Mouse (Mus musculus): ENCODE data around the gene Lin28a. TPM values are rescaled to one million over a fixed set of nuclear protein-coding genes. Genes with fewer than 3 reads are reported as not detected.
A peak's percentile ranks its signal among the peaks of the same experiment; 100 is the strongest.

The Lin28a gene
- total RNA-seq, 2 experiments from 2014 or later, result not detected

DNA sequence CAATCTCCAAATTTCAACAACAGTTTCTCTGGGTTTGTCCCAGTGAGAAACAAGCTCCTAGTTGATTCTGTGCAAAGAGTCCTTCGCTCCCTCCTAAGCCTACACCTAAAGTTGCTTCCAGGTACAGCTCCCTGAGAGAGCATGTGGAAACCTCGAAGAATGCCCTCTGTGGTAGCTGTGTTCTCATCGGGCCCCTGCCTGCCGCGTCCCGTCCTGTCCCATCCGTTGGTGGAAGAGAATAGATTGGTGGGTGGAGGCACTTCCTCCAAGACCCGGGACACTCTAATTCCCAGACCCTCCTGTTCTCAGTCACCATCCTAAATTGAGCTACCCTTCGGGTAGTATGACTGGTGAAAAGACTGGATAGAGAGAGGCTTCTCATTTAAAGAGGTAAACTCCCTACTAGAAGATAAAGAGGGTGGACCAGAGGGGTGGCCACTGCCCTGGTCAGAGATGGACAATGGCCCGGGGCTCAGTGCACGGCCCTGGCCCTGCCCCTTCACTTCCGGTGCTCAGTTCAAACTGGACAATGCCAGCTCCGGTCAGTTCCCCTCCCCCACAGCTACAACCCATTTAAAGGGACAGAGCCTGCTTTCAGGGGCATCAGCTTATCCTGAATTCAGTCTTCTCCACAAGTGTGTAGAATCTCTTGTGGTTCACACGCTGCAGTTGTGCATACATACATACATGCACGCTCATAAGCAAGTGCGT is 1.2 kb upstream of the Lin28a start:
- intact Hi-C loops (cut with DNase I), result no loop called here
- no peak for DNase-seq (ENCODE audit: low spot score in 2 of 2)

DNA sequence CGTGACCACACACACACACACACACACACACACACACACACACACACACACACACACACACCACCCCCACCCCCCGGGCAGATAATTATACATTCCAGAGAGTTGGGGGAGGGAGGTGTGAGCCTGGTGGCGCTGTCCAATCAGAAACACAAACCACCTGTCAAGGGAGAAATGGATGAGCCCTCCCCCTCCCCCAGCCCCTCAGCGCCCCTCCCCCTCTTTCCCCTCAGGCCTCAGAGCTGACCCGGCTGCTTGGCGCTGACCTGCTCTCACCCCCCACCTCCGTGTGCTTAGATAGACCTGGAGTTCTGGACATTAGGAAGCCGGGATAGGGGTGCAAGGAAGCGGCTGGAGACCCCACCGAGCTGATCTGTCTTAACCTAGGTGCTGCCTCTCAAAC is 569 bp upstream of the Lin28a start:
- DNase-seq (ENCODE audit: low spot score in 2 of 2), result no peak
- intact Hi-C loops (cut with DNase I), result no loop called here

DNA sequence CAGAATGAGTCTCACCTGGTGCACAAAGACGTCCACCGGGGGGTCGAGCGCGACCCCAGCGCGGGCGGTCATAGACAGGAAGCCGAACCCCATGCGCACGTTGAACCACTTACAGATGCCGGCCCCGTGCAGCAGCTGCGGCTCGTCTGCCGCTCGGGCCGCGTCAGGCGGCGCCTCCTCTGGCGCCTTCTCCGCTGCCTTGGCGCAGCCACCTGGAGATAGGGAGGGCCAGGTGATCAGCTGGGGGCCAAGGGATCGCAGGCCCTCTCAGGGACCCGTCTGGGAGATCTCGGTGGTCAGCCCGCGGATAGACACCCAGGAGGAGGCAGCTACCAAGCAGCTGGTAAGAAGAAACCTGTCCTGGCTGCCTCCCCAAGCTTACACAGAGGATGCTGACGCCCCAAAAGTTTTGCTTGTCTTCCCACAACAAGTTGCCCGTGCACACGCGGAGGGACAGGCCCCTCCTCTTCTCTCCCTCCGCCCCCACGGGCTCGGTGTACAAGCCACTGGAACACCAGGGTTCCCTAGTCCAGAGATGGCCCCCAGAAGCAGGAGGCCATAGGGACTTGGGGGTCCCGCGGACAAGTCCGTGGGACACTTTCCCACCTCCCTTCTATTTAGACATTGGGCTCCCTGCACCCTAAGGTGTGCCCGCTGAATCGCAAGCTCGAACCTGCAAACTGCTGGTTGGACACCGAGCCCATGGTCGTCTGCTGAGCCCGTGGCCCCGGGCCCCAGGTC is 433 bp downstream of the Lin28a start:
- no peak for DNase-seq (ENCODE audit: low spot score in 2 of 2)
- intact Hi-C loops (cut with DNase I), result no loop called here

DNA sequence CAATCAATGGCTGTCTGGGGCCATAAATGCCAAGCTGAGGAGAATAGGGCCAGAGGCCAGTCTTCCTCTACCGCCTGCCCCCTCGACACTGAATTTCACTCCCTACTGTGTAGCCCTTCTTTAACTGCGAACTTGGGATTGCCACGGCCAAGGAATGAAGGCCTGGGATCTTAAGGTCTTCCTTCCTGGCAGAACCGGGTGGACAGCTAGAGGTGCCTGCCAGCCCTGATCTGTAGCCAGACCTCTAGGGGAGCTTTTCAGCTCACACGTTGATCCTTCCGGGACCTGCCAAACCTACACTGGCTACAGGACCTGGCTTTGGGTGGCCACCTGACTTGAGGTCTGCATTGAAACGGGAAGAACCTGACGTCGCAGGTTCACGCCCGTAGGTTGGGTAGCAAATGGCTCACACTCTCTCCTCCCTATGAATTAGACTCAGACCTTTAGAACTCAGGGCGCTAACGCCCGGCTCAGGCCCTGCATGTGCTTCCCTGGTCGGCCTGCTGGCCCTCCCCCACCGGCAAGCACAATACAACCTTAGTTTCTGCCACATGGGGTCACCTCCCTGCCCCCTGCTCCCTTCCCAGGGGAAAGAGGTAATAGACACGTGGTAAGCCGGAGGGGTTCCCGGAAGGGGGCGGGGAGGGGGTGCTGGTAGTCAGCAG is 1.3 kb downstream of the Lin28a start:
- intact Hi-C loops (cut with DNase I), result no loop called here

DNA sequence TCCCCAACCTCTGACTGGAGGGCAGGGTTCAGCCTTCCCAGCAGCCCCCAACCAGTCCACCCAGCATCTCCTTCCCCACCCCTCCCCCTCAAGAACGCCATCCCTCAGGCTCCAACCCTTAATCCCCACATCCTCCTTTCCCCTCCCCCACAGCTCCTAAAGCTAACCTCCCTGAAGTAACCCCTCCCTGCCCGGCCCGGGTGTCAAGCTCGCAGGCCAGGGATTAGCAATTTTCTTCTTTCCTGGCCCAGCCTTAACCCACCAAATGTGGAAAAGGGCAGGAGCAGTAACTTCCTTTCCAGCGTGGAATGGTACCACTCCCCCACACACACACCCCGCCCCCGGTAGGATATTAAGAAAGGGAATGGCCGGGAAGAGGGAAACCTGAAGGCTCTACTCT is 1.9 kb downstream of the Lin28a start:
- intact Hi-C loops (cut with DNase I), result no loop called here
- DNase-seq (ENCODE audit: low spot score in 2 of 2), result no peak

More for the DNA sequence above, 1.3 kb downstream of the Lin28a start:
- DNase-seq (ENCODE audit: low spot score in 2 of 2), result no peak

DNA sequence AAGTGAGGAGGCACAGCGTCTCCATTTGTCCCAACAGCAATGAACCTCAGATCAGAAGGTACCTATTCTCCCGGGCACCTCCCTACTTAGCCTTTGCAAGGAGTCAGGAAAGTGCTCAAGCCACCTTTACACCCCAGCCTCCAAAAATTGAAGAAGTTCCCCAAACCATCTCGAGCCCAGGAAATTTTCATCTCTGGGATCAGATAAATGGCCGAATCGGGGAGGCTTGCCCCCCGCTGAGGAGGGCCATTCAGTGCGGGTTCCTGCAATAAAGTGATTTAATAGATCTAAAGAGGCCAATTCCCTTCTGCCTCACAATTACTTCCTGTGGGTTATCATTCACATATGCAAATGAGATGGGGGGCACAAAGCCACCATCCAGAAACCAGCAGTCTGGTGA is 2.4 kb downstream of the Lin28a start:
- no peak for DNase-seq (ENCODE audit: low spot score in 2 of 2)
- intact Hi-C loops (cut with DNase I), result no loop called here

DNA sequence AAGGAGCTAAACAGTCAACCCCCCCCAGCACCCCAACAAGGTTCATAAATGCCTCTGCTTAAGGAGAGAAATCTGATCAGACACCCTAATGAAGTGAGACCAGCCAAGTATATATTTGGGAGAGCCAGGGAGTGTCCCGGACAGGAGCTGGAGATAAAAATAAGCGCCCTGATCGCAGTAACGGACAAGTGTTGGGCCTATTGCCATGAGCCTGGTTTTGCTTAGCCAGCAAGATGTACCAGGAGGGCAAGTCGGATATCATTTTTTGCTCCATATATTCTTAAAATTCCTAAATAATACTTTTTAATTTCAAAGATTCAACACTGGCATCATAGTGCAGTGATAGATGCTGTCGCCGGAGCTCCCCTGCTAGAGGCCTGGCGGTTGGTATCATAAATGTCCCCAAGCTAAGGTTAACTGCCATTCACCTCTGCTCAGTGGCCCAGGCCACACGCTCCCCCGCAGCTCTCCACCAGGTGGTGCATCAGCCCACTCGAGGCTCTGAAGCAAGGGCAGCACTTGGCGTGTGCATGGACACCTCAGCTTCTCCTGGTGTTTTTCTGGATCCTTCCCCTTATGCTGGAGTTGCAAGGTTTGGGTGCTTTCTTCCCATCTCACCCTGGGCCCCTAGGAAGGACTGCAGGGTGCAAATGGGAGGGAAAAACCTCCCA is 5.6 kb downstream of the Lin28a start:
- no peak for DNase-seq (ENCODE audit: low spot score in 2 of 2)
- intact Hi-C loops (cut with DNase I), result no loop called here

DNA sequence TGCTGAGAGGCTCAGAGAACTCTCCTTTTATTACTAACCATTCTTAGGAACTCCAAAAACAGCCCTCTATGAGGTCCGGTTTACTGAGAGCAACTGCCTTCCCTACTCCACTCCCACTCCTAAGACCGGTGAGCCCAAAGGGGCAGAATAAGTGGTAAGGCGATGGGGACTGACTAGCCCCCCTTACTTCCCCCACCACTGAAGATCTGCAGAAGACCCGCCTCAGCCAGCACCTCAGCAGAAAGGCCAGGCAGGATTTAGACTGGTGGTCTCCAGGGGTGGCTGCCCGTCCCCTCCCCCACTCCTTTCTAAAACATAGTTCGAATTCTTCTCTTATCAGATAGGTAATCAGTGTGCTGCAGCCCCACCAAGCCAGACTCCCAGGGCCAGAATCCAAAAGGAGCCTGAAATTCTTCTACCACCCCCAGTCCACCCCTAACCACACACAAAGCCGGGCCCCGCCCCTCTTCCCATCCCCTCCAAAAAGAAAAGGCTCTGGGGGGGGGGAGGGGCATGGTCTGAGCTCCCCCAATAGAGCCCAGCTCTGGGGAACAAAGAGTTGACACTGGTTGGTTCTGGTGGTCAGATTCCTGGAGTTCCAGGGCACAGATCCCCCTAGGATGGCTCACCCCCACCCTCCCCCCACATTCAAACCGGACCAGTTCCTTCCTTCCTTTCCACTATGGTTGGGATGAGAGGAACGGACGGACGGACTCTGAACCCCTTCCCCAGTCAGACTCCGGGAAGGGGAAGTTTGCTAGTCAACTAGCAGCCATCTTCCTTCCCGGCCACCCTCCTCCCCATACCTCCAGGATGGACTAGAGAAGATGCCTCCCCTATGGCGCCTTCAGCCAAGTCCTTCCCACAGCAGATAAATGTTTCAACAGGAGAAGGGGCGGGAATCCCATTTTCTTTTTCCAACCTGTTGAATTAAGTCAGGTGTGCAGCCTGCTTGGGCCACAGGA is 6.9 kb downstream of the Lin28a start:
- no peak for DNase-seq (ENCODE audit: low spot score in 2 of 2)
- intact Hi-C loops (cut with DNase I), result no loop called here

DNA sequence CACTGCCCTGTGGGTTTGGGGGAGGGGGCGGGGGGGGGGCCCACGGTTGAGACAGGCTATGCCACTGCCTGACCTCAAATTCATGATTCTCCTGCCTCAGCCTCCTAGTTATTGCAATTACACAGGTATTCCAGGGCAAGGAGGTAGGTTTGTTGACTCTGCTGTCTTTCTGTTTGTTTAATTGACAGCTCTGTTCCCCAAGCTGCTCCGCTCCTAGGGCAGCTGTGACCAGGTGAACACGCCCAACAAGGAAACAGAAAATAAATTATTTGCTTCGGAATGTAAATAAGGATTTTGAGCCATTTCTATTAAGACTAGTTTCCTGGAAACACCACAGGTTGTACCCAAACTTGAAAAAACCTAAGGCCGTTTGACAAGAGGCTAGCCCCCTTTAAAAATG is 8.9 kb downstream of the Lin28a start:
- intact Hi-C loops (cut with DNase I), result no loop called here
- DNase-seq (ENCODE audit: low spot score in 2 of 2), result no peak

DNA sequence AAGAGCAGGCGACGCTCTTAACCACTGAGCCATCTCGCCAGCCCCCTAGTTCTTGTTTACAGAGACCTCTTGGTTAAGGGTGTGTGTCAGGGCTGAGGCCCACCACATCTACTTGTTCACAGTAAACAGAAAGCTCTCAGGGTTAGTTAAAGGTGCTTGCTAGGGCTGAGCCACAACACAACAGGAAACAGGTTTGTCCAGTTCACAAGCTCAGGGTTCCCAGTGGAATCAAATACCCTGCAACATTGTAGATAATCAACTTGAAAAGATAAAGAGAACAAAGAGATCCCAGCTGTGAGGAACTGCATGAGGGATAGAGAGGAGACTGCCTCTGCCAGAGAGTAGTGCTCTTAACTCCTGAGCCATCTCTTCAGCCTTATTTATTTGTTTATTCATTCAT is 11.8 kb downstream of the Lin28a start:
- intact Hi-C loops (cut with DNase I), result no loop called here

DNA sequence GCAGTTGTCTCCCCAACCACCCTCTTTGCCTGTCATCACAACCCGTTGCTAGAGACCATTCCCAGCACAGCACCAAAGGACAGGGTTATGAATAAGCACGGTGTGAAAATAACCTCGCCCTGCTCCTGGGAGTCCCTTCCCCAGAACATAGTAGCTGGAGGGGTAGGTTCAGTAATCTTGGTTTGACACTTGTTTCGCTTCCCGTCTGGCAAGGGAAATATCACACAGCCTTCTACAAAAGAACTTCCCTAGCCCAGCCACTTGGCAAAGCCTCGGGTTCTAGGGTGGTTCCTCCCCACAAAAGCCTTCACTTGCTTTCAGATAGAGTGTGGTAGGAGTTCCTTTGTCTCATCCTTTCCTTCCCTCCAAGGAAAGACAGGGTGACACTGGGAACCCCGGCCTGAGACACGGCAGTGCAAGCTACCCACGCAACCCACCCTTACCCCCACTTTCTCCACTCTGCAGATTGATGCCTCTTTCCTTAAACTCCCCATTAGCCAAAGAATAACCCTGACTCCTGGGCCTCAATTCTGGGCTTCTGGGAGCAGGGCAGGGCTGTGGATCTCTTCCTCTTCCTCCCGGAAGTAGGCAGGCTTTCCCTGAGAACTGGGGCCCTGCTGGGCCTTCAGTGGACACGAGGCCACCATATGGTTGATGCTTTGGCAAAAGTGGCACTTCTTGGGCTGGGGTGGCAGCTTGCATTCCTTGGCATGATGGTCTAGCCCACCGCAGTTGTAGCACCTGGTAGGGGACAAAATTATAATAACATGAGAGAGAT is 12.9 kb downstream of the Lin28a start:
- intact Hi-C loops (cut with DNase I), result no loop called here

More for the DNA sequence above, 11.8 kb downstream of the Lin28a start:
- DNase-seq (ENCODE audit: low spot score in 2 of 2), result no peak

DNA sequence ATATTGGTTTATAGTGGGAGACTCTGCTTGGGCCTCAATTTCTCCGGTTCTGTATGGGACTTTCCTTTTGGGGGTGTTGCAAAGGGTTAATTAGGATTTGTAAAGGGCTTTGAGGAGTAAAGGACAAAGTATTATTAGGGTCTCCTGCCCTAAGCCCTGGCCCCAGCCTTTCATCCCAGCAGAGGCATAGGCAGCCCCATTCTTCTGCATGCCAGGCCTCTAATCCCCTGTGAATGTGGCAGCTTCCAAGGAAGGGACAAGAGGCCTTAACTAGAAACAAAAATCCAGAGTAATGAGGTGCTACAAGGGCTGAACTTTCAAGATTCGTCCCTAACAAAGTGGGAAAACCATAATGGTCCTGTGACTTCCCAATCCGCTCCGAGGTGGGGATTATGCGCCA is 15.7 kb downstream of the Lin28a start:
- no peak for DNase-seq (ENCODE audit: low spot score in 2 of 2)
- intact Hi-C loops (cut with DNase I), result no loop called here

More for the DNA sequence above, 12.9 kb downstream of the Lin28a start:
- DNase-seq (ENCODE audit: low spot score in 2 of 2), result no peak

DNA sequence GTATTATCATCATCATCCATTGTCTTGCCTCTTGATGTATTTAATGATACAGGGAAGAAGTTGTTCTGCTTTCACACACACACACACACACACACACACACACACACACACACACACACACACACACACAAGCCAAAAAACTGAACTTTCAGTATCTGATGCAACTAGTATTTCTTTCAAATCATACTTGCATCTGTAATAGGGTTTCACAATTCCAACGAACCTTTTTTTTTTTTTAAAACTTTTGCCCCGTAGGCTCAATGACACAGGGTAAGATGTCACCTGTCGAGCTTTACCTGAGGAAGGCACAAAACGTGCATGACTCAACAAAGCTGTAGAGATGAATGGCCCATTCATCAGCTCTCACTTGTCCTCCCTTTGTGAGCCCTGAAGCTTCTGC is 16.4 kb downstream of the Lin28a start:
- intact Hi-C loops (cut with DNase I), result no loop called here
- DNase-seq (ENCODE audit: low spot score in 2 of 2), result no peak

DNA sequence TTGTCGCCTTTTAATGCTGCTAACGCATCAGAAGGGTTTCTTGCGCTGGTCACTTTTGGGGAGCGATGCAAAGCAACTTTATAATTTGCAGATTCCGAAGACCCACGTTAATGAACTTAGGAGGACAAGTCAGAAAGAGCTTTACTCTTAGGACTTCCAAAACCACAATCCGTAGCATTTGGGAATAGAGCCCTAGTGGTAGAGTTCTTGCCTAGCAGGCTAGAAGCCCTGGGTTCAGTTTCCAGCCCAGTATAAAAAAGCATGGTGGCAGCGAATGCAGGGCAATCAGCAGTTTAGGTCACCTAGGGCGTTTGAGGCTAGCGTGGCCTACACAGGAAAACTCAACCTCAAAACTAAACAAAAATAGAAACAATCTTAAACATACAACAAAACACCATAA is 16.9 kb downstream of the Lin28a start:
- DNase-seq (ENCODE audit: low spot score in 2 of 2), result no peak
- intact Hi-C loops (cut with DNase I), result no loop called here

DNA sequence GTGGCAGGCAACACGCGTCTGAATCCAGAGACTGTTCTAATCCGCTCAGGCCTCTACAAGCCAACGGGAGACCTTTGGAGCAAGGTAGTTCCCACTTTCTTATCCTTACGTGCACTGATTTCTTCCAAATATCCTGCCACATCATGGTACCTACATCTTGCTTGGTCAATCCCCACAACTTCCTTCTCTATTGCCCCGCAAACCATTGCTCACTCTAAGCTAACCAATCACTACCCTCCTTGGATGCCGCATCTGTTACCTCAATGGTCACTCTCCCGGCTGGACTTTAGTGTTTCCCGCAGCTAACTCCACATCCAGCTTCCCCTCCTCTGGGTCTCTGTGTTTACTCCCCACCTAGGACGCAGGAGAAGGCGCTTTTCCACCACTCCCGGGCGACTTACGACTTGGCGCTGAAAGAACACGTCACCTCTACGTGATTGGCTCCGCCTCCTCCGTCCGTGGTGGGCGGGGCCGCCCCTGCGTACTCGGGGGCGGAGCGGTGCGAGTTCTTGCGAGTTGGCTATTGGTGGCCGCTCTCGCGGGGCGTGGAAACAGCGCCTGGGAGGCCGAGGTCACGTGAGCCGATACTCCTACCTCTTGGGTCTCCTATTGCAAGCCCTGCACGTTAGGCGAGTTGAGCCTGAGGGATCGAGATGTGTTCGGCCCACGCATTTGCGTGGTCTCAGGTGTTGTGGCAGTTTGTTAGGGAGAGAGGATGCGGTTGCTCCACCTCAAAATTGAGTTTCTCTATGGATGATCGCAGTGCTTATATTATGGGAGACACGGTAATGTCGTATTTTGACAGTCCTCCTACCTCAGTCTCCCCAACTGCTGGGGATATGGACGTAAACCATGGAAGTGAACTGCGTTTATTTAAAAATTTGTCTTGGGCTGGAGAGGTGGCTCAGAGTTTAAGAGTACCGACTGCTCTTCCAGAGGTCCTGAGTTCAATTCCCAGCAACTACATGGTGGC is 17.9 kb downstream of the Lin28a start, which contains the start of gene Dhdds:
TSS of gene Dhdds (minus strand) at position 453 of the 973 bp plus-strand sequence.
- DNase-seq (ENCODE audit: low spot score in 2 of 2), result peak; percentile 93 to 96
- intact Hi-C loops (cut with DNase I), result no loop called here

DNA sequence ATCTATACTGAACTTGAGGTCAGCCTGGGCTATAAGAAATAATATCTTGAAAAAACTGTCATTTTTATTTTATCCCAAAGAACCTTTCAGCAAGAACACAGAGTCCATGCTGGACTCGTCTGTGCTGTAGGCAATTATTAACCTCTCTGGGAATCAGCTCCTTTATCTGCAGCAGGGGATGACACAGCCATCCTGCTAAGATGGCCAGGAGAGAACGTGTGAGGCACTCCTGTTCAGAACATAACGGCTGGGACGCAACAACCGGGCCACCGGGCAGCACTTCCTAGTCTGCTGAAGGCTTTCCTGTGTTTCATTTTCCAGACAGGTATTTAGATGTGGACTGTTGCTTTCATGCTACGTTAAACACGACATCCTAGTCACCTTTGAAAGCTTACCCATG is 23.9 kb downstream of the Lin28a start:
- DNase-seq (ENCODE audit: low spot score in 2 of 2), result no peak
- intact Hi-C loops (cut with DNase I), result no loop called here

DNA sequence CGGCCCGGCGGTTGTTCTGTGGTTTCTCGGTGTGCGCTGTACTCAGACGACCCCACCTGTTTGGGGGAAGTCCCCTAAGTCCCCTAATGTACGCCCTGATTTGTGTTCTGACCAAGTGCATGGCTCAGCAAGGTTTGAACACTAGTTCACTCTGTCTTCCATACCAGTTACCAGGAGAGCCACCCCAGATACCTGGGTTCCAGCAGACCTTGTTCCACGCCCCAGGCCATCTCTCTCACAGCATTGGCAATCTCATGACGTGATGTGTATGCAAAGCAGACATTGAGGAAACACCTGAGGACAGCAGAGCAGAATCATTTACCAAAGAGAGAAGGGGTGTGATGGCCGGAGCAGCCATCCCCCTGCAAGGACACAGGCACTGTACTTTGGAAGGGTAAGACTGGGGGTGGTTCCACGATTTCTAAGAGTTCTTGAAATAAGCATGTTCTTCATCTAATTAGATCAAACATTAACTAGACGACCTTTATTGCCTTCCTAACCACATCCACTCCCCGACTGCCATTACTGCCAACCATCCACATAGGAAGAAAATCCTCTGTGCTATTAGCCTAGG is 27.5 kb downstream of the Lin28a start:
- intact Hi-C loops (cut with DNase I), result no loop called here
- no peak for DNase-seq (ENCODE audit: low spot score in 2 of 2)

All from left cerebral cortex, postnatal 36 days (tissue).